Mouse (Mus musculus): ENCODE measurements around the gene Gm1113. TPM values are rescaled to one million over a fixed set of nuclear protein-coding genes. Genes with fewer than 3 reads are reported as not detected.

The Gm1113 gene
- total and polyA plus RNA-seq, 2 experiments = not detected

- no peaks in the 10 kb centered on the region for H3K36me3 ChIP-seq (ENCODE audit: control insufficient read depth, insufficient read depth, low read length)
- no peaks in the 10 kb centered on the region for H3K27me3 ChIP-seq (ENCODE audit: control insufficient read depth, insufficient read depth, low read length)
- TF ChIP-seq CTCF (IDR thresholded peaks at IDR 0.05; ENCODE audit: low read depth, low read length) (no peak), POLR2A (IDR thresholded peaks at IDR 0.05; ENCODE audit: extremely low read depth, insufficient read depth, low read length) (no peak)
- H3K79me2 ChIP-seq (ENCODE audit: control insufficient read depth, insufficient read depth, low read length) = no peaks in the 10 kb centered on the region
- DNase-seq (ENCODE audit: extremely low read depth, low read depth, low spot score) = no peak
- no peak overlapping the region for H3K9ac ChIP-seq (ENCODE audit: low read depth, low read length)
- H3K4me3 ChIP-seq (ENCODE audit: insufficient read depth, low read depth, low read length) = no peak overlapping the region
- no peak overlapping the region for H3K27ac ChIP-seq (replicated peaks; ENCODE audit: insufficient read depth, low read depth, low read length)
- H3K4me1 ChIP-seq (ENCODE audit: control insufficient read depth, insufficient read depth, low read length) = no peaks in the 10 kb centered on the region
These were observed 49.2 kb downstream of the Gm1113 start for GRCm38 (mm10) chr9:35468913-35469312.

GRCm38 (mm10) chr9:35467264-35467817 is 50.7 kb downstream of the Gm1113 start:
- no peak for TF ChIP-seq POLR2A (IDR thresholded peaks at IDR 0.05; ENCODE audit: extremely low read depth, insufficient read depth, low read length)
- TF ChIP-seq CTCF (IDR thresholded peaks at IDR 0.05; ENCODE audit: low read depth, low read length) = no peak

GRCm38 (mm10) chr9:35459594-35459993 is 58.5 kb downstream of the Gm1113 start:
- Histone ChIP-seq H3K4me1 (ENCODE audit: control insufficient read depth, insufficient read depth, low read length) (no peaks in the 10 kb centered on the region), H3K27me3 (ENCODE audit: control insufficient read depth, insufficient read depth, low read length) (no peaks in the 10 kb centered on the region), H3K36me3 (ENCODE audit: control insufficient read depth, insufficient read depth, low read length) (0 out of 2 replicates have a peak, but pooled peaks cover 2% of the 10 kb centered on the region), H3K27ac (replicated peaks; ENCODE audit: insufficient read depth, low read depth, low read length) (no peak overlapping the region), H3K9ac (ENCODE audit: low read depth, low read length) (no peak overlapping the region), H3K79me2 (ENCODE audit: control insufficient read depth, insufficient read depth, low read length) (no peaks in the 10 kb centered on the region), H3K4me3 (ENCODE audit: insufficient read depth, low read depth, low read length) (no peak overlapping the region)
- 76% methylated on average over 8 of the region's 8 CpGs for WGBS
- DNase-seq (ENCODE audit: extremely low read depth, low read depth, low spot score) = no peak
- TF ChIP-seq CTCF (IDR thresholded peaks at IDR 0.05; ENCODE audit: low read depth, low read length) (no peak), POLR2A (IDR thresholded peaks at IDR 0.05; ENCODE audit: extremely low read depth, insufficient read depth, low read length) (no peak)

More at GRCm38 (mm10) chr9:35467264-35467817, 50.7 kb downstream of the Gm1113 start:
- WGBS = 76% methylated on average over 8 of the region's 8 CpGs
- H3K27ac ChIP-seq (replicated peaks; ENCODE audit: insufficient read depth, low read depth, low read length) = no peak overlapping the region
- H3K36me3 ChIP-seq (ENCODE audit: control insufficient read depth, insufficient read depth, low read length) = no peaks in the 10 kb centered on the region
- no peak overlapping the region for H3K4me3 ChIP-seq (ENCODE audit: insufficient read depth, low read depth, low read length)
- DNase-seq (ENCODE audit: extremely low read depth, low read depth, low spot score) = no peak
- H3K4me1 ChIP-seq (ENCODE audit: control insufficient read depth, insufficient read depth, low read length) = no peaks in the 10 kb centered on the region
- no peaks in the 10 kb centered on the region for H3K27me3 ChIP-seq (ENCODE audit: control insufficient read depth, insufficient read depth, low read length)
- H3K9ac ChIP-seq (ENCODE audit: low read depth, low read length) = no peak overlapping the region
- H3K79me2 ChIP-seq (ENCODE audit: control insufficient read depth, insufficient read depth, low read length) = no peaks in the 10 kb centered on the region

Other genes with a start within 250 kb of the Gm1113 start
- gene Cdon, start 97.1 kb downstream of the Gm1113 start, total RNA-seq (2014; rRNA removed) = 0.37 and 0.87 TPM in 2 replicates
- 0.49 and 0.50 TPM in 2 replicates for gene Cdon, start 97.1 kb downstream of the Gm1113 start, polyA plus RNA-seq (2012; rRNA removed)
- gene Ddx25, start 40.3 kb upstream of the Gm1113 start, total RNA-seq (2014; rRNA removed) = under 0.01 TPM in 1 of 2 replicates, not detected in the other
- gene Ddx25, start 40.3 kb upstream of the Gm1113 start, polyA plus RNA-seq (2012; rRNA removed) = 0.01 and 0.05 TPM in 2 replicates
- 5.3 and 6.0 TPM in 2 replicates for gene Pus3, start 40.3 kb upstream of the Gm1113 start, total RNA-seq (2014; rRNA removed)
- gene Pus3, start 40.3 kb upstream of the Gm1113 start, polyA plus RNA-seq (2012; rRNA removed) = 0.96 and 1.3 TPM in 2 replicates
- gene Pate2, start 52.0 kb upstream of the Gm1113 start, total RNA-seq (2014; rRNA removed) = not detected in 2 replicates
- gene Pate2, start 52.0 kb upstream of the Gm1113 start, polyA plus RNA-seq (2012; rRNA removed) = 0.06 TPM in 1 of 2 replicates, not detected in the other
- 1.4 and 1.9 TPM in 2 replicates for gene Hyls1, start 52.1 kb upstream of the Gm1113 start, total RNA-seq (2014; rRNA removed)
- 0.36 and 0.50 TPM in 2 replicates for gene Hyls1, start 52.1 kb upstream of the Gm1113 start, polyA plus RNA-seq (2012; rRNA removed)
- not detected in 2 replicates for gene Pate4, start 93.7 kb upstream of the Gm1113 start, total RNA-seq (2014; rRNA removed)
- not detected in 2 replicates for gene Pate4, start 93.7 kb upstream of the Gm1113 start, polyA plus RNA-seq (2012; rRNA removed)
- gene Pate3, start 129.9 kb upstream of the Gm1113 start, total RNA-seq (2014; rRNA removed) = not detected in 2 replicates
- gene Pate3, start 129.9 kb upstream of the Gm1113 start, polyA plus RNA-seq (2012; rRNA removed) = not detected in 2 replicates
- gene Pate1, start 169.1 kb upstream of the Gm1113 start, total RNA-seq (2014; rRNA removed) = not detected in 2 replicates
- not detected in 2 replicates for gene Pate1, start 169.1 kb upstream of the Gm1113 start, polyA plus RNA-seq (2012; rRNA removed)
- gene Gm17677, start 222.8 kb upstream of the Gm1113 start, total RNA-seq (2014; rRNA removed) = not detected in 2 replicates
- not detected in 2 replicates for gene Gm17677, start 222.8 kb upstream of the Gm1113 start, polyA plus RNA-seq (2012; rRNA removed)